Mouse (Mus musculus): Measurements from ENCODE around the gene Metap2. TPM values are rescaled to one million over a fixed set of nuclear protein-coding genes. Genes with fewer than 3 reads are reported as not detected.

Gene Metap2
- polyA plus RNA-seq, 1 experiment: 205 TPM

DNA sequence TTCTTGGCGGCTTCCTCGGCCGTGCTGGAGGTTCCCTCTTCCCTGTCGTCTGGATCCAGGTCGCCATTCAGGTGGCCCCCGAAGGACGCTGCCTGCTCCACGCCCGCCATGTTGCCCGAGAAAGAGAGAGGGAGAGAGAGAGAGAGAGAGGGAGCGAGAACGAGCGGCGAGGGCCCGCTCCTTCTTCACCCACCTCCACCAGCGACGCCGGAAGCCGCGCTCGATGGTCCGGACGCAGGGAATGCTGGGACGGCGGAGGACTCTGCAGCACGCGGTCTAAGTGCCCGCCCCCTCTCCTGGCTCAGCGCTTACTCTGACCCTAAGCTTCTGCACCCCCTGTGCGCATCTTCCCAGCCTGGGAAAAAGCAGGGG is 7.3 kb downstream of the Metap2 start:
- peaks cover 22% of the 10 kb centered on the region for H3K36me3 ChIP-seq (ENCODE audit: control insufficient read depth, insufficient read depth)
- H3K79me3 ChIP-seq (ENCODE audit: low read depth): peaks cover 46% of the 10 kb centered on the region
- peak overlapping the region; percentile 96 for H3K4me3 ChIP-seq (ENCODE audit: insufficient read depth, poor library complexity, severe bottlenecking)
- TF ChIP-seq FOSL1 (IDR thresholded peaks at IDR 0.05; ENCODE audit: insufficient read depth, low read length, poor library complexity, severe bottlenecking): no peak
- peak; percentile 97 for TF ChIP-seq MAX (IDR thresholded peaks at IDR 0.05)
- peaks cover 50% of the 10 kb centered on the region for H3K79me2 ChIP-seq (ENCODE audit: control insufficient read depth, insufficient read depth)
- no peaks in the 10 kb centered on the region for H3K27me3 ChIP-seq (ENCODE audit: control insufficient read depth, insufficient read depth, insufficient read length)
- H3ac ChIP-seq (ENCODE audit: control insufficient read depth, insufficient read length, low read depth): peak overlapping the region; percentile 94

DNA sequence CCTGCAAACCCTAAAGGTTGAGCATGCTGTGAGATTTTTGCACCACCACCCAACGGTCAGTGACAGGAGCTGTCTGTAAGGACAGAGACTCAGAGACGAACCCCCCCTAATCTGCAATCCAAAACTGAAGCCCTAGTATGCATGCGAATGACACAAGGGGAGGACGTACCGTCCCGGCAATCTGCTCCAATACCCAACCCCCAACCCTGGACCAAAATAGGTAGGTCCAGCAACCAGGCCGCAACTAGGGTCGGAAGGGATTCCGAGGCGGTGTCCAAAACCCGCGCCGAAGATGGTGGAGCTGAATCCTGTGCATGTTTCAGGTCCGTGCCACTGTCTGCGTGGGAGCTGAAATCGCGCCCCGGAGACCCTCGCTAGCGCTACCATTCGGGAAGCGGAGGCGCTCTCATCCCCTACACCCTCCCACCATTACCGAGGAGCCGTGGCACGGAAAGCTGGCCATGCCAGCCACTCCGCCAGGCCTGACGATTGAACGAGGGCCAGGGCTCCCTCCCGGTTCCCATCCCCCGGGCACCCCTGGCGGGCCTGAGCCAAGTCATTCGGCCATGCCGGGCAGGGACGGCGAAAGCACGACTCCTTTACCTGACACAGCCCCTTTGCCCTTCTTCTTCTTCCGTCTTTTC is 7.8 kb downstream of the Metap2 start:
- TF ChIP-seq MAX (IDR thresholded peaks at IDR 0.05) (no peak), FOSL1 (IDR thresholded peaks at IDR 0.05; ENCODE audit: insufficient read depth, low read length, poor library complexity, severe bottlenecking) (no peak), MYOD1 (IDR thresholded peaks at IDR 0.05; ENCODE audit: control insufficient read depth, insufficient read length, low read depth) (no peak), CEBPB (IDR thresholded peaks at IDR 0.05; ENCODE audit: low read depth) (no peak), CTCF (IDR thresholded peaks at IDR 0.05; ENCODE audit: control insufficient read depth, insufficient read depth, insufficient read length) (no peak), MYOG (IDR thresholded peaks at IDR 0.05; ENCODE audit: control insufficient read depth, extremely low read depth, insufficient read length) (no peak), USF1 (IDR thresholded peaks at IDR 0.05; ENCODE audit: low read depth) (no peak)
- Histone ChIP-seq H3ac (ENCODE audit: control insufficient read depth, insufficient read length, low read depth) (peak overlapping the region; percentile 94), H3K4me3 (ENCODE audit: insufficient read depth, poor library complexity, severe bottlenecking) (peak overlapping the region; percentile 96), H3K79me3 (ENCODE audit: low read depth) (peaks cover 51% of the 10 kb centered on the region), H3K79me2 (ENCODE audit: control insufficient read depth, insufficient read depth) (peaks cover 55% of the 10 kb centered on the region), H3K27me3 (ENCODE audit: control insufficient read depth, insufficient read depth, insufficient read length) (no peaks in the 10 kb centered on the region), H3K36me3 (ENCODE audit: control insufficient read depth, insufficient read depth) (peaks cover 22% of the 10 kb centered on the region)

DNA sequence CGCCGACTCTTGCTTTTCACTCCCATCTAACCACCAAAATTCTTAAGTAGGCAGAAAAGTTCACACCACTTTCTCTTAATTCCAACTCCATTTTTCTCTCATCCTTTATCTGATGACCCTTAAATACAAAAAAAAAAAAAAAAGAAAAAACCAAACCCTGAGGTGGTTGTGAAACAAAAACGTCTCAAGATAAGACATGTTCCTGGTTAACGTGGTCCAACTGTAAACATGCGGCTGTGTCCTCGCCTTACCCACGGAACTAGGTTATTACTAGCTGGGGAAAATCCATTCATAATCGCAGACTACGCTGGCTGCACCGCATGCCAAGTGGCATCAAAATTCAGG is 8.3 kb downstream of the Metap2 start:
- TF ChIP-seq CEBPB (IDR thresholded peaks at IDR 0.05; ENCODE audit: low read depth) (no peak), USF1 (IDR thresholded peaks at IDR 0.05; ENCODE audit: low read depth) (no peak), MYOD1 (IDR thresholded peaks at IDR 0.05; ENCODE audit: control insufficient read depth, insufficient read length, low read depth) (no peak), CTCF (IDR thresholded peaks at IDR 0.05; ENCODE audit: control insufficient read depth, insufficient read depth, insufficient read length) (no peak), MYOG (IDR thresholded peaks at IDR 0.05; ENCODE audit: control insufficient read depth, extremely low read depth, insufficient read length) (no peak)
- Histone ChIP-seq H3ac (ENCODE audit: control insufficient read depth, insufficient read length, low read depth) (peak overlapping the region; percentile 94), H3K36me3 (ENCODE audit: control insufficient read depth, insufficient read depth) (peaks cover 24% of the 10 kb centered on the region), H3K79me3 (ENCODE audit: low read depth) (peaks cover 56% of the 10 kb centered on the region), H3K79me2 (ENCODE audit: control insufficient read depth, insufficient read depth) (peaks cover 60% of the 10 kb centered on the region), H3K4me3 (ENCODE audit: insufficient read depth, poor library complexity, severe bottlenecking) (peak overlapping the region; percentile 96), H3K27me3 (ENCODE audit: control insufficient read depth, insufficient read depth, insufficient read length) (no peaks in the 10 kb centered on the region)

GRCm38 (mm10) chr10:93885839-93886477 is 10.9 kb downstream of the Metap2 start:
- no peak overlapping the region for H3K4me3 ChIP-seq (ENCODE audit: insufficient read depth, poor library complexity, severe bottlenecking)
- peaks cover 82% of the 10 kb centered on the region for H3K79me3 ChIP-seq (ENCODE audit: low read depth)
- TF ChIP-seq CTCF (IDR thresholded peaks at IDR 0.05; ENCODE audit: control insufficient read depth, insufficient read depth, insufficient read length) (no peak), MYOG (IDR thresholded peaks at IDR 0.05; ENCODE audit: control insufficient read depth, extremely low read depth, insufficient read length) (no peak)
- H3K79me2 ChIP-seq (ENCODE audit: control insufficient read depth, insufficient read depth): peaks cover 86% of the 10 kb centered on the region
- no peaks in the 10 kb centered on the region for H3K27me3 ChIP-seq (ENCODE audit: control insufficient read depth, insufficient read depth, insufficient read length)
- H3K36me3 ChIP-seq (ENCODE audit: control insufficient read depth, insufficient read depth): peaks cover 35% of the 10 kb centered on the region
- H3ac ChIP-seq (ENCODE audit: control insufficient read depth, insufficient read length, low read depth): no peak overlapping the region

GRCm38 (mm10) chr10:93882738-93883364 is 14.0 kb downstream of the Metap2 start:
- peaks cover 59% of the 10 kb centered on the region for H3K36me3 ChIP-seq (ENCODE audit: control insufficient read depth, insufficient read depth)
- no peak for TF ChIP-seq USF1 (IDR thresholded peaks at IDR 0.05; ENCODE audit: low read depth)
- peak; percentile 24 for TF ChIP-seq MYOD1 (IDR thresholded peaks at IDR 0.05; ENCODE audit: control insufficient read depth, insufficient read length, low read depth)
- H3ac ChIP-seq (ENCODE audit: control insufficient read depth, insufficient read length, low read depth): no peak overlapping the region
- no peak overlapping the region for H3K4me3 ChIP-seq (ENCODE audit: insufficient read depth, poor library complexity, severe bottlenecking)
- peaks cover 100% of the 10 kb centered on the region for H3K79me2 ChIP-seq (ENCODE audit: control insufficient read depth, insufficient read depth)
- peaks cover 78% of the 10 kb centered on the region for H3K79me3 ChIP-seq (ENCODE audit: low read depth)
- no peaks in the 10 kb centered on the region for H3K27me3 ChIP-seq (ENCODE audit: control insufficient read depth, insufficient read depth, insufficient read length)

DNA sequence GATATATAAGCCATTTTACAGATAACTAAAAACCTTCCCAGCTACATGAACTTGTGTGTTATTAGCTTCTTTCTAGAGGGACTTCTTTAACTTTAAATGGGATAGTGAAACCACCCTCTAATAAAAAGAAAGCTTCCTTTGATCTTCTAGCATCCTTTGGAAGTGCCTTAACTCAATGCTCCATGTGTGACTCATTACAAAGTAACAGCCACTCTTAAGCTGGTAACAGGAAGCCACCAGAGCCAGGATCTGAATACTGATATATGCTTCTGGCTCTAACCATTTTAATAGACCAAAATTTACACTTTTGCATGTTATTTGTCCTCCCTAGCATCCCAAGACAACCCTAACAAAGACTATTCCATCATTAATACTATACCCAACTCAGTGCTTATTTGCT is 15.0 kb downstream of the Metap2 start:
- Histone ChIP-seq H3K4me3 (ENCODE audit: insufficient read depth, poor library complexity, severe bottlenecking) (no peak overlapping the region), H3K79me2 (ENCODE audit: control insufficient read depth, insufficient read depth) (peaks cover 91% of the 10 kb centered on the region), H3K36me3 (ENCODE audit: control insufficient read depth, insufficient read depth) (peaks cover 54% of the 10 kb centered on the region), H3ac (ENCODE audit: control insufficient read depth, insufficient read length, low read depth) (no peak overlapping the region), H3K79me3 (ENCODE audit: low read depth) (peaks cover 70% of the 10 kb centered on the region), H3K27me3 (ENCODE audit: control insufficient read depth, insufficient read depth, insufficient read length) (no peaks in the 10 kb centered on the region)
- no peak for TF ChIP-seq CEBPB (IDR thresholded peaks at IDR 0.05; ENCODE audit: low read depth)

Data from C2C12 (cell line).